Mouse (Mus musculus) lung, postnatal 0 days (tissue): Measurements from ENCODE around the gene Chrm5.

ENCODE experiments used
- CTCF ChIP-seq: IDR thresholded peaks from 2 replicates; pipeline ENCODE4 v1.5.1; 2016; ENCODE audit warnings: antibody characterized with exemption, mild to moderate bottlenecking
- EP300 ChIP-seq: IDR thresholded peaks from 2 replicates; pipeline ENCODE4 v1.6.1; 2016; ENCODE audit warnings: antibody characterized with exemption, mild to moderate bottlenecking, control low read depth

DNA sequence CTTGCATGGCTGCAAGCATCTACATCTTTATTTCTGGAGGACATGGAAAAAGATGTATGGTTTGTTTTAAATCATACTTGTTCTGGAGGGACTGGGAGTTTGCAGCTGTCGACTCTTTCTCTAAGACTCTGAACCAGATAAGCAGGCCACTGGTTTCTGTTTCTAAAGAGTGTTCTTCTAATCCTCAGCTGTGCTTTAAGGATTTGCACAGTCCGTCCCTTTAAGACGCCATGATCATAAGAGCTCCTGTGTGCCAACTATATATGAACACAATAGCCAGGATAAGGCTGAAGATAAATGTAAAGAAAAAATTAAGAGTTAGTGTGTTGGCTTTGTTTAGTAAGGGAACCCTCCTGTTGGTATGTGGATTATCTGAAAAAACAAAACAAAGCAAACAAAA lies 36.2 kb upstream of the Chrm5 start:
- TF ChIP-seq CTCF (no peak), EP300 (no peak)
